ENCODE assay signal across 14 mouse cellular contexts in the genomic region with DNA sequence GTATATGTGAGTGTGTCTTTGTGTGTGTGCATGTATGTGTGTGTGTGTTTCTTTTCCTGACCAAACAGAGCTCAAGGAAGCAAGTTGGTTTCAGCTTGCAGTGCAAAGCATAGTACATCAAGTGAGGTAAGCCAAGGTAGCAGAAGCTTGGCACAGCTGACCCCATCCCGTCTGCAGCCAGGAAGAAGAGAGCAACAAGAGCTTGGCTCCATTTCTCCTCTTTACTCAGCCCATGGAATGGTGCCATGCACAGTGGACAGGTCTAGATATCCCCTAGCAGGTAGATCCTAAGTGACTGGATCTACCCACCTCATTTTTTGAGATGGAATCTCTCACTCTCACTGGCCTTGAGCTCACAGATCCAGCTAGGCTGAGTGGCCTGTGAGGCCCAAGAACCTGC. TPM values are rescaled to one million over a fixed set of nuclear protein-coding genes. Genes with fewer than 3 reads are reported as not detected.
DNase-seq lines count a peak whose midpoint lies in the region; TF ChIP-seq lines count a peak whose summit lies in the region.
"Had no signal": no experiment of that assay in that cellular context is flagged by ENCODE, and none has a peak within 500 bp of the region (broad histone marks: within the 10 kb centered on the region; RNA-seq: fewer than 3 reads in every experiment).

No protein-coding gene starts in this region.

- no peak overlapping the region for H3K9ac ChIP-seq in liver, adult 2 months (ENCODE audit: low read depth, low read length)
- H3K9ac ChIP-seq: embryonic facial prominence, embryonic 13.5 days; forebrain, embryonic 12.5 days; heart, embryonic 15.5 days had no signal

- H3K4me1 ChIP-seq in liver, adult 2 months (ENCODE audit: control insufficient read depth, insufficient read depth, low read length): peaks cover 5% of the 10 kb centered on the region; the same call in 1 of the 2 replicates
- H3K4me1 ChIP-seq: embryonic facial prominence, embryonic 13.5 days; forebrain, embryonic 12.5 days had no signal

- WGBS in liver, adult 2 months: 17% methylated on average over 1 of the region's 1 CpGs

- H3K27me3 ChIP-seq in liver, adult 2 months (ENCODE audit: control insufficient read depth, insufficient read depth, low read length): no peaks in the 10 kb centered on the region
- H3K27me3 ChIP-seq: embryonic facial prominence, embryonic 13.5 days; forebrain, embryonic 12.5 days; heart, embryonic 15.5 days had no signal

- no peak for TF ChIP-seq POLR2A in liver, adult 2 months (IDR thresholded peaks at IDR 0.05; ENCODE audit: extremely low read depth, insufficient read depth, low read length)

- DNase-seq in liver, adult 2 months (ENCODE audit: extremely low read depth, low read depth, low spot score): peak; percentile 50
- DNase-seq in liver: no peak
- DNase-seq in cerebellum, adult 8-10 months: peak; percentile 33
- peak; percentile 70 for DNase-seq in cerebellum, postnatal 14 days
- no peak for DNase-seq in left cerebral cortex, postnatal 4 days
- no peak for DNase-seq in heart, postnatal 10 days
- no peak for DNase-seq in testis, postnatal 10 days (ENCODE audit: low spot score)
- DNase-seq: adrenal gland, postnatal 10 days; gastrocnemius, postnatal 10 days; heart, adult 2 months; heart, postnatal 36 days had no signal

- TF ChIP-seq CTCF in liver, adult 2 months (IDR thresholded peaks at IDR 0.05; ENCODE audit: low read depth, low read length): no peak

- intact Hi-C loops in left cerebral cortex, postnatal 4 days (cut with DNase I): no loop called here
- intact Hi-C loops in heart, postnatal 10 days (cut with DNase I): no loop called here

- no peaks in the 10 kb centered on the region for H3K36me3 ChIP-seq in liver, adult 2 months (ENCODE audit: control insufficient read depth, insufficient read depth, low read length)
- H3K36me3 ChIP-seq: embryonic facial prominence, embryonic 13.5 days; forebrain, embryonic 12.5 days; heart, embryonic 15.5 days had no signal

- H3K79me2 ChIP-seq in liver, adult 2 months (ENCODE audit: control insufficient read depth, insufficient read depth, low read length): no peaks in the 10 kb centered on the region

- no peak overlapping the region for H3K27ac ChIP-seq in liver, adult 2 months (replicated peaks; ENCODE audit: insufficient read depth, low read depth, low read length)
- H3K27ac ChIP-seq: embryonic facial prominence, embryonic 13.5 days; forebrain, embryonic 12.5 days; heart, adult 2 months; heart, embryonic 15.5 days had no signal

- H3K4me3 ChIP-seq in liver, adult 2 months (ENCODE audit: insufficient read depth, low read depth, low read length): no peak overlapping the region
- H3K4me3 ChIP-seq: embryonic facial prominence, embryonic 13.5 days; forebrain, embryonic 12.5 days; heart, adult 2 months; heart, embryonic 15.5 days had no signal

RNA-seq across cellular contexts. Expression of a gene that starts 40.8 kb away (rescaled TPM):
- total RNA-seq in liver, adult 2 months (2014; rRNA removed): 32.9 and 36.6 TPM in 2 replicates
- polyA plus RNA-seq in liver, adult 2 months (2012; rRNA removed): 15.5 and 16.3 TPM in 2 replicates
- total RNA-seq in left cerebral cortex, postnatal 4 days (2021): 10 to 100 TPM; 47.3 to 48.1 TPM
- total RNA-seq in heart, postnatal 10 days (2021): 10 to 100 TPM; 51.4 to 53.0 TPM

Comparison
In these comparisons a context has a peak if more than half of its experiments do, and no peak if none do; other contexts are left out.
1. DNase-seq: peak in liver, adult 2 months (single experiment), cerebellum, adult 8-10 months (single experiment) and cerebellum, postnatal 14 days (2 of 2); none in liver (single experiment), left cerebral cortex, postnatal 4 days (single experiment), heart, postnatal 10 days (0 of 2) and testis, postnatal 10 days (single experiment).